Mouse (Mus musculus) cerebellum, adult 8-10 months (tissue): ENCODE results near the gene Iqgap3.

Experiments
- DNase-seq: peaks from one replicate; pipeline ENCODE4 v3.0.0; 2022

Iqgap3 gene

GRCm38 (mm10) chr3:88097666-88098065 lies 15.9 kb downstream of the Iqgap3 start:
- no peak for DNase-seq

- no peak for DNase-seq
These were observed 18.5 kb downstream of the Iqgap3 start for GRCm38 (mm10) chr3:88100251-88100650.

GRCm38 (mm10) chr3:88101736-88102135 lies 20.0 kb downstream of the Iqgap3 start:
- no peak for DNase-seq

GRCm38 (mm10) chr3:88102196-88102595 lies 20.4 kb downstream of the Iqgap3 start:
- no peak for DNase-seq

- DNase-seq = no peak
These were observed 20.8 kb downstream of the Iqgap3 start for GRCm38 (mm10) chr3:88102611-88103010.

GRCm38 (mm10) chr3:88106126-88106525 lies 24.4 kb downstream of the Iqgap3 start:
- no peak for DNase-seq

- no peak for DNase-seq
These were observed 27.4 kb downstream of the Iqgap3 start for GRCm38 (mm10) chr3:88109126-88109525.

- DNase-seq = no peak
These were observed 32.6 kb downstream of the Iqgap3 start for GRCm38 (mm10) chr3:88114396-88114795.

GRCm38 (mm10) chr3:88120117-88120651 lies 38.4 kb downstream of the Iqgap3 start:
- no peak for DNase-seq

- DNase-seq = no peak
These were observed 39.7 kb downstream of the Iqgap3 start for GRCm38 (mm10) chr3:88121164-88122131.

GRCm38 (mm10) chr3:88125195-88125594 lies 43.4 kb downstream of the Iqgap3 start:
- no peak for DNase-seq

- DNase-seq = no peak
These were observed 44.4 kb downstream of the Iqgap3 start for GRCm38 (mm10) chr3:88126181-88126580.

- no peak for DNase-seq
These were observed 45.9 kb downstream of the Iqgap3 start for GRCm38 (mm10) chr3:88127636-88128035.

- DNase-seq = no peak
These were observed 46.3 kb downstream of the Iqgap3 start for GRCm38 (mm10) chr3:88128056-88128455.

GRCm38 (mm10) chr3:88129006-88129405 lies 47.2 kb downstream of the Iqgap3 start:
- no peak for DNase-seq

- DNase-seq = peak; percentile 68
These were observed 49.3 kb downstream of the Iqgap3 start for GRCm38 (mm10) chr3:88131071-88131470.

- no peak for DNase-seq
These were observed 50.7 kb downstream of the Iqgap3 start for GRCm38 (mm10) chr3:88132492-88132891.

- DNase-seq = peak; percentile 83
These were observed 51.5 kb downstream of the Iqgap3 start for GRCm38 (mm10) chr3:88133187-88133771.

- no peak for DNase-seq
These were observed 54.6 kb downstream of the Iqgap3 start for GRCm38 (mm10) chr3:88136346-88136745.

GRCm38 (mm10) chr3:88136945-88137494 lies 55.2 kb downstream of the Iqgap3 start:
- DNase-seq = no peak

- DNase-seq = peak; percentile 20
These were observed 56.0 kb downstream of the Iqgap3 start for GRCm38 (mm10) chr3:88137821-88138220.

GRCm38 (mm10) chr3:88138336-88139242 lies 56.8 kb downstream of the Iqgap3 start:
- DNase-seq = peak; percentile 92
